Mouse (Mus musculus) brown adipose tissue, adult 24 weeks (tissue): Measurements from ENCODE around the gene Tspan11. TPM values are rescaled to one million over a fixed set of nuclear protein-coding genes. Genes with fewer than 3 reads are reported as not detected.

Experiments
- H3K27ac ChIP-seq: fragments of 200-500 bp; replicated peaks from 2 replicates; pipeline ENCODE4 v1.5.1; 2012; ENCODE audit warnings: low read depth, mild to moderate bottlenecking, low read length
- H3K4me1 ChIP-seq: fragments of 200-500 bp; 2 replicates; pipeline ENCODE4 v1.6.1; 2012; ENCODE audit warnings: low read length, mixed read lengths; ENCODE audit not compliant: control insufficient read depth, insufficient read depth, insufficient read length
- H3K4me3 ChIP-seq: fragments of 200-500 bp; 2 replicates; pipeline ENCODE4 v1.5.1; 2012; ENCODE audit warnings: low read depth, mild to moderate bottlenecking, low read length, moderate library complexity; ENCODE audit not compliant: insufficient read depth
- polyA plus RNA-seq: library from polyadenylated mRNA; stranded (reverse); fragments of >200 nt; gene quantifications from 2 replicates; pipeline ENCODE4 v1.2.4, GENCODE M21; 2012; ENCODE audit not compliant: missing spikeins, insufficient read depth, insufficient read length

Tspan11 gene
- polyA plus RNA-seq, 1 experiment, result 0.48 TPM

DNA sequence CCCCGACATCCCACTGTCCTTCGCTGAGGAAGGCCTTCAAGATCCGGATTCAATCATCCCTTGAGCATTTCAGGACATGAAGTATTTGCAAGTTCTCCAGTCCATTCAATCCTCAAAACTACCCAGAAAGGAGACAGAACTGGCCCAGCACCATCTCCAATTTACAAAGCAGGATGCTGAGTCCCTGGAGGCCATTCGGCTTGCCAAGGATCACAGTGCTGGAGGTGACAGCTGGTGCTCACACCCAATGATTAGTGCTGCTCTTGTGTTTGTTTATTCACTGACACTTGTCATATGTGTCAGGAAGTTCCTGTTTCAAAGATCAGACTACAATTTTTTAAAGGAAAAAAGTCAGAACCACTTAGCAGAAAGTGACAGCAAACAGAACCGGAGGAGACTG lies 14.3 kb downstream of the Tspan11 start:
- Histone ChIP-seq H3K4me1 (peaks cover 2% of the 10 kb centered on the region; the same call in 1 of the 2 replicates), H3K4me3 (no peak overlapping the region), H3K27ac (no peak overlapping the region)

DNA sequence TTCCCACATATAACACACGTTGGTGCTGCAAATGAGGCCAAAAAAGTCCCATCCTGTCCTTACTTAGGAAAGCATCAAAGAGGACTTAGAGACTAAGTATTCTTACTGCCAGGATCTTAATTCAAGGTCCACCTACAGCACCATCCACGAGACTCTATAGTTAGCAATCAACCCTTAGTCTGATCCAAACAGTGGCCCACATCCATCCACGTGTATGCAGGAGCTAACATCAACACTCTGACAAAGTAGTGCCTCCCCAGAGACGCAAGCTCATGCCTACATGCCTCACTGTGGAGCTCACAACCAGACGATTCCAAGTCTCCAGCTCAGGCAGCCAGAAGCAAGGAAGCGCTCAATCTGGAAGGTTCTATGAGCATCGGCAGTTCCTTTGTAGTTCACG lies 15.2 kb downstream of the Tspan11 start:
- no peak overlapping the region for H3K4me3 ChIP-seq
- H3K4me1 ChIP-seq, result peaks cover 2% of the 10 kb centered on the region; the same call in 1 of the 2 replicates
- no peak overlapping the region for H3K27ac ChIP-seq

DNA sequence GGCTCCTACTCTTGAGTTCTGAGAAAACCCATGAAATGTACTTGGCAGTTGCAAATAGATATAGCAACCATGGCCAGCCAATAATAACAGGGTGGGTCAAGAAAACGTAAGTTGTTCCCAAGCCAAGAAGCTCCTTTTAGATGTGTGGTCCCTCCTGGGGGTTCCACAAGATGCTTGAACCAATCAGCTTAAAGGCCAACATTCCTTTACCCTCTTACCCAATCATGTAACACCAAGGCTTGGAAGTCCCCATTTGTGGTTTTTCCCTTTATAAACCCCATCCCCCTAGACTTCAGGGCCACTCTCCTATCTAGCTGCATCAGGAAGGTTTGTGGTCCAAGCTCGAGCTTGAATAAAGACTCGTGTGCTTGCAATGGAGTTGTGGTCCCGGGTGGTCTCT lies 23.2 kb downstream of the Tspan11 start:
- H3K4me1 ChIP-seq, result no peaks in the 10 kb centered on the region
- H3K27ac ChIP-seq, result no peak overlapping the region
- H3K4me3 ChIP-seq, result no peak overlapping the region

DNA sequence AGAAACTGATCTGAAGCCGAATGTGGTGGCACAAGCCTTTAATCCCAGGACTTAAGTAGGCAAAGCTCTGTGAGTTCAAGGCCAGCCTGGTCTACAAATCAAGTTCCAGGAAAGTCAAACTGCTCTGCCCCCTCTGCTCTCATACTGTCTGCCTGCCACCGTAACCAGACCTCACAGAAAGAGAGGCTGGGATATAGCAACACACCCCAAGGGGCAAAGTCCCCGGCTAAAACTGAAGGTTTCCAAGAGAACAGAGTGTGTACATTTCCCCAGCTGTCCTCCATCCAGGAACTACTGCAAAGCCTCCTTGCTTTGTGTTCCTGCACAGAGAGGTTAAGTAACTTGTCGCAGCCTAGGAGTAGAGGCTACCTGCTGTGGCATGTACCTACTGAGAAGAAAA lies 24.3 kb downstream of the Tspan11 start:
- Histone ChIP-seq H3K4me1 (no peaks in the 10 kb centered on the region), H3K27ac (no peak overlapping the region), H3K4me3 (no peak overlapping the region)

DNA sequence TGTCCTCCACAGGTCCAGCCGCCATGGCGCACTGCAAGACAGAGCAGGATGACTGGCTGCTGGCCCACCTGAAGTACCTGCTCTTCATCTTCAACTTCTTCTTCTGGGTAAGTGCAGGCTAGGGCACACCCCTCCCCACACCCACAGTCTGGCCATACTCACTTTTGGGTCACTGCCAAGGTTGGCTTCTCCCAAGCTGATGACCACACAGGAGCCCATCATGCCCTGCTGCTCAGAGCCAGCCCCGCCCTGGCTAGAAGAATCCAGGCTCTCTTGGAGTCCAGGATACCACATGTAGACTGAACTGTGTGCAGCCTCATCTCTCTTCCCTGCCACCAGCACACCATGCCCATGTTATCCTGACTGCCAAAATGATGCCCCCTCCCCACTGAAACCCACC lies 25.5 kb downstream of the Tspan11 start:
- H3K4me3 ChIP-seq, result no peak overlapping the region
- H3K4me1 ChIP-seq, result no peaks in the 10 kb centered on the region

DNA sequence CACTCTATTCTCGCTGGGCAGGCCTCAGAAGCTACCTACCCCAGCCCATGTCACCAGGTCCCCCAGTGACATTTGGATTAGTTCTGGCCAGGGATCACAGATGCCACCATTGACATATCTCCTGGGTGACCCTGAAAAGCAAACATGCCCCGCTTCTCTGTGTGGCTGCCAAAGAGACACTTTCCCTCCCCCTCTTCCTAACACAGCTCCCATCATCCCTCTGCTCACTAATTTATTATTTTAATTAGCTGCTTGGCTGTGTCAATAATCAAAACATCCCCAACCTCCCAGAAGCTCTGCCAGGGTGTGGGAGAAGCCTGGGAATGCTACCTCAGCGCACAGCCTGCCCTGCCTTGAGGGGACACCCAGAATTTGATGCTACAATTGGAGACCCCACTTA lies 29.6 kb downstream of the Tspan11 start:
- H3K4me3 ChIP-seq, result no peak overlapping the region
- H3K4me1 ChIP-seq, result no peaks in the 10 kb centered on the region
- no peak overlapping the region for H3K27ac ChIP-seq

More for the DNA sequence above, 25.5 kb downstream of the Tspan11 start:
- H3K27ac ChIP-seq, result no peak overlapping the region

DNA sequence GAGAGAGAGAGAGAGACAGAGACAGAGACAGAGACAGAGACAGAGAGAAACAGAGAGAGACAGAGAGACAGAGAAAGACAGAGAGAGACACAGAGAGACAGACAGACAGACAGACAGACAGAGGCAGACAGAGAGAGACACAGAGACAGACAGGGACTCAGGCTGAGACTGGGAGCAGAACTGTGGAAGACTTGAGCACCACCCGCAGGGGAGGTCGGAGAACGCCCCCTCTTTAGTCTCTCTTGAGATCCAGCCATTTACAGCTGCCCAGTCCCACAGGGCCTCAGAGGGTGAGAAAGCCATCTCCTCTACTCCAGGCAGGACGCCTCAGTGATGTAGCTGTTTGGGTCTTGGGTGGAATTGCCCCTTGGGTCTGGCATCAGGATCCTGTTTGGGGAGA lies 30.3 kb downstream of the Tspan11 start:
- Histone ChIP-seq H3K4me3 (no peak overlapping the region), H3K4me1 (no peaks in the 10 kb centered on the region), H3K27ac (no peak overlapping the region)

DNA sequence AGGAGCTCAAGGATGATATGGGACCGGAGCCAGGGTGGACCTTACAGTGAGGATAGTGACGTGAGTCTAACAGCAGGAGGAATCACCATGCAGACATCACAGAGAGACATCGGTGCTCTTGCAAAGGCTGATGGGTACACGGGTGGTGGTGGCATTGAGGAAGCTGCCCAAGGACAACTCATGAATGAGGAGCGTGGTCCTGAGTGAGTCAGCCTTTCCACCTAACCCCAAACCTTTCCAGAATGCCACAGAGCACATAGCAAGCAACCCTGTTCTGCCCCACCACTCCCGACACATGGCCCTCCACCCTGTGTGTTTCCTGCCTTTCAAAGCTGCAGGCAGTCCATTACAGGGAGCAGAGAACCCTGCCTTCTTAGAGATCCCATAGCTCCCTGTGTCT lies 32.1 kb downstream of the Tspan11 start:
- no peak overlapping the region for H3K27ac ChIP-seq
- H3K4me3 ChIP-seq, result no peak overlapping the region
- no peaks in the 10 kb centered on the region for H3K4me1 ChIP-seq

DNA sequence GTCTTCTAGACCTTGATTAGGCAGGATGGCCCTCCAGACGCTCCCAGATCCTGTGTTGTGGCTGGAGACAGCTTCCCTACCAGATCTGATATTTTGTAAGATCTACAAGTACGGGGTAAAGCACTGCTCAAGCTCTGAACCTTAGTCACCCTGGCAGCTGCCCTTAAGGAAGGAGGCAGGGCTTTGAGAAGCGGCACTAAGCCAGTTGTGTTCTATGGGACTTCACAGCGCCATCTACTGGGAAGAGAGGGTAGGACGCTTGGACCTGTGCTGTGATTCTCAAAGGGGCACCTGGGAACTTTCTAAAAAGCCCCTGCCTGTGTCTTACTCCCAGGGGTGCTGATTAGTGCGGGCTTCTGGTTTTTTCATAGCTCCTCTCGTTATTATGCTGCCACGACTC lies 33.3 kb downstream of the Tspan11 start:
- no peak overlapping the region for H3K27ac ChIP-seq
- no peaks in the 10 kb centered on the region for H3K4me1 ChIP-seq
- no peak overlapping the region for H3K4me3 ChIP-seq

DNA sequence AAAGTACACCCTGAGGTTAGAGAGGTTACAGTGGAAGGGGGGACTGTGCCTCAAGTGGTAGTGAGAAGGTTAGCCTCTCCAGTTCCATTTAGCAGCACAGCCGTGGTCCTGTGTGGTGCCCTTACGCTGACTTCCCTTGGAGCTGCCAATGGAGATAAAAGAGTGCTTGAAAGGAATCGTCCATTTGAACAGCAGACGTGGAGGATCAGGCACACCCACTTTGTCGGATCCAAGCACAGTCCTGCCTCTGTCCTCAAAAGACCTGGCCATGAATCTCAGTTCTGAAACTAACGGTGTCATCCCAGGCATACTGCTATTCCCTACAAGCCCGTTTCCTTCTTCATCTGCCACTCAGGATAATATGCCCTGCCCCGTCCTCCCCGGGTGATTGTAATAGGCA lies 34.6 kb downstream of the Tspan11 start:
- H3K27ac ChIP-seq, result no peak overlapping the region
- H3K4me3 ChIP-seq, result no peak overlapping the region

DNA sequence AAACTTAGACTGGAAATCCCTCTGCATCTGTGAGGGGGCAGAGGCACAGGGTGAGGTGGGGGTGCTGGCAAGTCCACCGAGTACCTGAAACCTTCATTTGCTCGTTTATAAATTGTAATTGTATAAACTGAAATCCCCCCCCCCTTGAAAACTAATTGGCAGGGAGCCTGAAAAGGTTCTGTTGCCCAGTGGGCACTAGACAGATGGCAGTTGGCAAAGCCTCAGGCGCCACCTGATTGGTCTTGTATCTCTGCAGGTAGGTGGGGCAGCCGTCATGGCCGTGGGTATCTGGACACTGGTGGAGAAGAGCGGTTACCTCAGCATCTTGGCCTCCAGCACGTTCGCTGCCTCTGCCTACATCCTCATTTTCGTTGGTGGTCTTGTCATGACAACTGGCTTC lies 35.9 kb downstream of the Tspan11 start:
- Histone ChIP-seq H3K4me3 (no peak overlapping the region), H3K27ac (no peak overlapping the region), H3K4me1 (no peaks in the 10 kb centered on the region)

More for the DNA sequence above, 34.6 kb downstream of the Tspan11 start:
- H3K4me1 ChIP-seq, result no peaks in the 10 kb centered on the region

DNA sequence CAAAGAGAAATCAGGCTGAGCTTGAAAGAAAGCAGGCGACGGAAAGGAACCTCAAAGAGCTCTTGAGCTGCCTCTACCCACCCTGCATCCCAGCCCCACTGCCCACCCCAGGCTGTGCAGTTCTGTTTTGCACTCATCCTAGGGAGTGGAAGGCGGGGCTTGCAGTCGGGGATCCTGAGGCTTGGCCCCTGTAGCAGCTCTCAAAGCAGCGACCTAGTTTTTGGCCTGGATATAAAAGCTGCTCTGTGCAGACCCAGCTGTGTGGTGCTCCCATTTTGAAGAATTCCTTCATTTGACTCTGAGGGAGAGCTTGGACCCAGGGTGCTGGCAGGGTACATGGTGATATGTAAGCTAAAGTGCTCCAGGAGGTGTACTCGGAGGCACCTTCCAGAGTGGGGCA lies 37.4 kb downstream of the Tspan11 start:
- no peak overlapping the region for H3K4me3 ChIP-seq
- no peaks in the 10 kb centered on the region for H3K4me1 ChIP-seq
- H3K27ac ChIP-seq, result no peak overlapping the region

DNA sequence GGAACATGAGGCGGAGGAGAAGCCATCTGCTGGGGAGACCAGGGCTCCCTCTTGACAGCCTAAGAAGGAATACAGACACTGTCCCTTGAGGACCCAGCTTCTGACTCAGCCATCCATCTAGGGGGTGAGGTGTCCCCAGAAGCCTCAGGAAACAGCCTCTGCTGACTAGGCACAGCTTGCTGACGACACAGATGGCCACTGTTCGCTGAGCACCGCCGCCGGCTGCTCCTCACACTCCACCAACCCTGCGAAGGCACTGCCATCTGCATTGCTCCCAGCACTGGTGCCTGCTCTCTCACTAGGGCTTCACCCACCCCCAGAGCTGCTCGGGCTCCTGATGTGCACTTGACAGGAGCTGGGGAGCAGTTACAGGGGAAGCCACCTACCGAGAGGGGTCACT lies 38.5 kb downstream of the Tspan11 start:
- Histone ChIP-seq H3K27ac (no peak overlapping the region), H3K4me3 (no peak overlapping the region)

DNA sequence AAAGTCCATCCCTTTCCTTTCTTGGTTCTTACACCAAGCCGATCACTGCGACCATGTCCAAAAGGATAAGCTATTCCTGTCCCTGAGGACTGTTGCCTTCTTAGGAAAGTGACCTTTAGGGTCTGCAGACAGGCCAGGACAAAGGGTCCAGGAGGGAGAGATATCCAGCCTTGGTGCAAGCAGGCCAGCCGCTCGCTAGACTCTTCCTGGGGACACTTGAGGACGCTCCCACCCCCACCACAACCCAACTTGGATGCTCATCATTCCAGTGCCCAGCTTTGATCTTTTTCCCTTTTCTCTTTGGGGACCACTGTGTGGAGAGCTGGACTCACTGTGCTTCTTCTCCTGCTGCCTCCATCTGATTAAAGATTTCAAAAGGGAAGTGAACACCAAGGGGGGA lies 41.3 kb downstream of the Tspan11 start:
- Histone ChIP-seq H3K27ac (no peak overlapping the region), H3K4me1 (no peaks in the 10 kb centered on the region), H3K4me3 (no peak overlapping the region)

More for the DNA sequence above, 38.5 kb downstream of the Tspan11 start:
- no peaks in the 10 kb centered on the region for H3K4me1 ChIP-seq

DNA sequence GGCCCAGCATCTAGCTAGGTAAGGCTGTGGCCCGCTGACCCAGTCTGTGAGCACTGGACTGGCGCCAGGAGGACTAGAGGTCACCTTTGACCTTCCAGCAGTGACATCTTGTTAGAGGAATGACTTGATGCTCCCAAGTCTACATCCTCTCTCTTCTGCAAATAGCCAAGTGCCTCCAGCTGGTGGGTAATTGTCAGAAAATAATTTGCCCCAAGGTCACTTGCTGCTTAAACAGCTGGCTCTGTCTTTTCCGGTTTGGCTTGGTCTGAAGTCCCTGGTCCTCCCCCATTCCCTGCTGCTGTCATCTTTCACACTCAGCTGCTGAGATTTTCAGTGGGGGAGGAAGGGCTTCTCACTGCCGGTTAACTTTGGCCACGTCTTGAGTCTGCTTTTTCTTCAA lies 45.3 kb downstream of the Tspan11 start:
- no peak overlapping the region for H3K4me3 ChIP-seq
- H3K27ac ChIP-seq, result no peak overlapping the region
- no peaks in the 10 kb centered on the region for H3K4me1 ChIP-seq

DNA sequence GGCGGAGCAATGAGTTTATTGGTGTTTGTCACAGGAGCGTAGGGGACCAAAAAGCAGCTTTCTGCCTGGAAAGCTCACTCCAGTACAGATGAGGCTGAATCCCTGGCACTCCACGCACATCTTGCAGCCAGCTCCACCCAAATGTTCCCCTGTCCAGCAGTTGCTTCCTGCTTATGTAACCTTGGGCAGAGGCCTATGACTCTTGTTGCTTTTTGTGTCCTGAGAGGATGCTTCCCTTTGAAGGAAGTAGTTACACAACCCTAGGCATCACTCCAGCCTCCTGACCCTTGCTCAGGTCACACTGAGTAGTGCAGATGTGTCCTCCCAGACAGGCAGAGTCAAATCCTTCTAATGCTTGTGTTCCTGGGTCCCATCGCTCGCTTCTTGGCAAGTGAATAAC lies 46.5 kb downstream of the Tspan11 start:
- H3K27ac ChIP-seq, result no peak overlapping the region
- no peaks in the 10 kb centered on the region for H3K4me1 ChIP-seq
- H3K4me3 ChIP-seq, result no peak overlapping the region

DNA sequence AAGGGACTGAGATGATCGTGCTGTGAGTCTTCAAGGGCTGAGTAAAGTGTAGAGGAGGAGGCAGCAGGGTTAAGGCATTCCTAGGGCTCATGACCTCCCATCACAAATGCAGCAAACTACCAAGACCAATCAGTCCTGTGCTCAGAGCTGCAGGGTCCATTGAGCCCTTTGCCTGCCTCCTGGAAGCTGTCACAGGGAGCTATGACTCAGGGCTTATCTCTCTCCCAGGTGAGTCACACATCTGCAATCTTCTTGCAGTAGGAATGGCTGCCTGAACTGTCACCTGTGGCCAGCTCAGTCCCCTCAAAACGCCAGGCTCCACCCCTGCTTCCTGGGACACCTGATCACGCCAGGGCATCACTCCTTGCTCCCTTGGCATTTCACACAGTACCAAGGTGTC lies 47.7 kb downstream of the Tspan11 start:
- Histone ChIP-seq H3K27ac (no peak overlapping the region), H3K4me3 (no peak overlapping the region), H3K4me1 (no peaks in the 10 kb centered on the region)
